Mouse (Mus musculus) kidney, embryonic 15.5 days (tissue): ENCODE data around the gene Gm49373. TPM values are rescaled to one million over a fixed set of nuclear protein-coding genes. Genes with fewer than 3 reads are reported as not detected.

Source experiments
- ATAC-seq: fragments of 200-750 bp; cut with Nextera tagmentation; replicated peaks from 2 replicates; pipeline ENCODE4 v1.8.0; 2017; ENCODE audit warnings: moderate TSS enrichment; ENCODE audit not compliant: low FRiP score
- H3K27ac ChIP-seq: fragments of 300-500 bp; sonication (generic); 2 replicates; pipeline ENCODE4 v1.5.1; 2015; ENCODE audit warnings: mild to moderate bottlenecking, inconsistent platforms
- H3K27me3 ChIP-seq: fragments of 300-500 bp; sonication (generic); 2 replicates; pipeline ENCODE4 v1.6.1; 2015; ENCODE audit warnings: inconsistent platforms
- H3K36me3 ChIP-seq: fragments of 300-500 bp; sonication (generic); 2 replicates; pipeline ENCODE4 v1.6.1; 2015; ENCODE audit warnings: inconsistent platforms
- H3K4me1 ChIP-seq: fragments of 300-500 bp; sonication (generic); 2 replicates; pipeline ENCODE4 v1.6.1; 2015; ENCODE audit warnings: inconsistent platforms
- H3K4me2 ChIP-seq: fragments of 300-500 bp; sonication (generic); 2 replicates; pipeline ENCODE4 v1.6.1; 2015; ENCODE audit warnings: moderate library complexity, mild to moderate bottlenecking, inconsistent platforms
- H3K4me3 ChIP-seq: fragments of 300-500 bp; sonication (generic); replicated peaks from 2 replicates; pipeline ENCODE4 v1.5.1; 2015; ENCODE audit warnings: mild to moderate bottlenecking, inconsistent platforms
- H3K9ac ChIP-seq: fragments of 300-500 bp; sonication (generic); 2 replicates; pipeline ENCODE4 v1.6.1; 2015; ENCODE audit warnings: mild to moderate bottlenecking, inconsistent platforms
- H3K9me3 ChIP-seq: fragments of 300-500 bp; sonication (generic); replicated peaks from 2 replicates; pipeline ENCODE4 v1.6.1; 2016; ENCODE audit warnings: inconsistent platforms
- WGBS: fragments of 180-500 bp; shearing (Covaris S2); methylation state at CpG from one replicate; pipeline ENCODE4 v1.1.7; 2015; ENCODE audit warnings: mixed read lengths; 5-methylcytosine and 5-hydroxymethylcytosine counted together
- polyA plus RNA-seq: library from polyadenylated mRNA; unstranded; fragments of >200 nt; fragmentation: Nextera tagmentation; extraction: Ambion mirVana; gene quantifications from 2 replicates; pipeline ENCODE4 v1.2.1, GENCODE M21; 2015

The Gm49373 gene
- 0.45 and 0.86 TPM in 2 replicates for polyA plus RNA-seq

DNA sequence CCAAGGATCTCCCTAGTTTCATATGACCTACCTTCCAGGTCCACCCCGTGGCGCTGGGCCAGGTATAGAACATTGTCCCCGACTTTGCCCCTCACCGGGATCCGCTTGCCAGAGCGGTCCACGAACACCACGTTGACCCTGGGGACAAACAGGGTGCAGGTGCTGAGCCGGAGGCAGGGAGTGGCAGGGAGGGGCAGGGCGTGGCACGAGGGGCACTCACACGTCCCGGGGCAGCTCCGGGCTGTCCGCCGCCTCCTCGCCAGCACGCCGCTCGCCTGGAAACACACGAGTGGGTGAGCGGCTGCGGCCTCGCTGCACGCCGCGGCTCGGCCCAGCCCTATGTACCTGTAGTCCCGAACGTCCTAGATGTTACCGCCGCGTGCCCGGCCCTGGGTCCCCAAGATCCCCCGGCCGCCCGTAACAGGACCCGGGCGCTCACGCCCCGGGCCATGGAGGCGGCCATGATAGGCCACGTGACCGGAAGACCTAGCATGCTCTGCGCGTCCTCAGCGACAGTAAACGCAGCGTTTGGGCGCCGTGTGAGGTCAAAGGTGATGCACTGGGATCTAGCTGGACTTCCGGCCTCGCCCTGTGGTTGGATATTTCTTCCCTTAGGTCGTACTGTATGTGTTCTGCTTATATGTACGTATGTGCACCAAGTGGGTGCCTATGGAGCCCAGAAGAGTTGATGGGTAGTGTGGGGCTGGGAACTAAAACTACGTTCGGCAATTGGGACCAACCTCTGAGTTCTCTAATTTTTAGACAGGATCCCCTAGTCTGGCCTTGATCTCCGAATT lies at the start of gene Gm49373, which contains the start of gene Fdx1l:
TSS of gene Gm49373 (minus strand) at position 53 of the 797 bp plus-strand sequence.
TSS of gene Fdx1l (minus strand) at position 571 of the 797 bp plus-strand sequence.
- Histone ChIP-seq H3K9me3 (no peaks in the 10 kb centered on the region), H3K4me1 (peaks cover 18% of the 10 kb centered on the region), H3K27me3 (no peaks in the 10 kb centered on the region), H3K27ac (peak within 1 kb of the TSS; percentile 80), H3K4me3 (peak within 1 kb of the TSS; percentile 95), H3K36me3 (peaks cover 69% of the 10 kb centered on the region), H3K4me2 (peak within 1 kb of the TSS; percentile 87), H3K9ac (peak within 1 kb of the TSS; percentile 89)
- ATAC-seq, result peak; percentile 94
- 2% methylated on average over 58 of the region's 58 CpGs for WGBS

DNA sequence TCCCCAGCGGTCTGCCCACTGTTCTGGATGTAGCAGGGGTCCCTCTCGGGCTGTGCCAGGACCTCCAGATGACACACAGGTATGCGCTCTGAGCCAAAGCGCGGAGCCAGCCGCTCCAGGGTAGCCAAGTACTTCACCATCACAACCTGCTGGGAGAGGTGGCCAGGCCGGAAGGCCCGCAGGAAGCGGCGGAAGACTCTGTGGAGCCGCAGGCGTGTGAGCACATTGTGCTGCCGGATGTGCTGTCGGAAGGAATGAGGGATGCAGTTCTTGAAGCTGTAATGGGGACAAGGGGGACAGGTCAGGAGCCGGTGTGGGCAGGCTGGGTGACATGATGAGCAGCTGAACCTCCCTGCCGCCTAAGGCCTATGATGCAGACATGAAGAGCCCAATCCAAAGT lies 48.6 kb upstream of the Gm49373 start:
- WGBS, result 89% methylated on average over 16 of the region's 16 CpGs
- no peak for ATAC-seq

DNA sequence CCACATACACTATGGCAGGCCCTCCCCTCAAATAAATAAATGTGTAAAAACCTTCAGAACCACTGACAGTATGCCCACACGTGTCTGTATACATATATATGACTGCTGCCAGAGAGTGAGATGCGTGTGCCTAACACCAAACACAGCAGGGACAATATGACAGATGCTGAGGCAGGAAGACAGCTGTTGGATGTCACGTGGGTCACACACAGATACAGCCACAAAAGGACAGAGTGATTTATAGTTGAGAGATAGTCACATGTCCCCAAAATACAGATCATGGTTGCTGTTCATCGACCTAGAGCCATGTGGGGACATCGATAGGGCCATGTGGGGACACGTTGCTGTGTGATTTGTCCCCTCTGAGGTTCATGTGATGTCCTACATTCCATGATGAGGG lies 44.2 kb upstream of the Gm49373 start:
- peaks cover 15% of the 10 kb centered on the region for H3K36me3 ChIP-seq
- no peak for ATAC-seq
- 68% methylated on average over 6 of the region's 6 CpGs for WGBS
- no peak overlapping the region for H3K9ac ChIP-seq
- H3K4me2 ChIP-seq, result no peak overlapping the region
- H3K27ac ChIP-seq, result no peak overlapping the region
- H3K9me3 ChIP-seq, result no peaks in the 10 kb centered on the region
- no peaks in the 10 kb centered on the region for H3K27me3 ChIP-seq
- H3K4me1 ChIP-seq, result no peaks in the 10 kb centered on the region
- no peak overlapping the region for H3K4me3 ChIP-seq

More for the DNA sequence above, 48.6 kb upstream of the Gm49373 start:
- Histone ChIP-seq H3K9ac (no peak overlapping the region), H3K9me3 (no peaks in the 10 kb centered on the region), H3K4me3 (no peak overlapping the region), H3K27me3 (no peaks in the 10 kb centered on the region), H3K36me3 (peaks cover 40% of the 10 kb centered on the region), H3K27ac (no peak overlapping the region), H3K4me2 (no peak overlapping the region), H3K4me1 (no peaks in the 10 kb centered on the region)

DNA sequence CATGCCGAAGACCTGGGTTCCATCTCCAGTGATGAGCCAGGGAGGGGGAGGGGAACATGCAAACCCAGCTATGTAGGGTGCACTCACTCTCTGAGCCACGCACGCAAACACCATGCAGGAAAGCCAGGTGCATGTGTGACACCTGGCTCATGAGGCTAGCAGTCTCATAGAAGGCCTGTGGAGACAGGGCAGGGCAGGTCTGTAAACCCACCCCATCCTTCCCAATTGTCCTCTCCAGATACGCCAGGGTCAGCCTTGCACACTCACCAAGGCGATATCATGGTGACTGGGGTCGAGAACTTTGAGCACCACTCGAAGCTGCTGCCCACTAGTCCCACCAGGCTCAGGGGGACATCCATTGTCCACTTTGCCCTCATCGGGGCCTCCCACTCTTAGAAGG lies 42.2 kb upstream of the Gm49373 start:
- no peak overlapping the region for H3K4me2 ChIP-seq
- WGBS, result 87% methylated on average over 8 of the region's 8 CpGs

DNA sequence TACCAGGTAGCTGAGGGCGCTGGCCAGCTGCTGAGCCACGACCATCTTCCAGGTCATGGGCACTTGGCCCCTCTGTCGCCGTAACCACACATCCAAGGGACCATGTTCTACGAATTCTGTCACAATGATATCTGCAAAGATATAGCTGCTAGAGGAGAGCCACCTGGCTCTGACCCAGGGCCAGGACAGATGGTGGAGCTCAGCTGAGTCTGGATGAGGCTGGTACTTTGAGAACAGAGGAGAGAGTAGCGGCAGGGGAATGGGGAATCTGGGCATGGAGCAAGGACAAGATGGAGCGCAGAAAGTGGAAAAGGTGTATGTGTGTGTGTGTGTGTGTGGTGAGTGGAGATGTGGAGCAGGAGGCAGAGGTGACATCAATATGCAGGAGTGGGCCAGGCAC lies 41.3 kb upstream of the Gm49373 start:
- Histone ChIP-seq H3K27me3 (no peaks in the 10 kb centered on the region), H3K4me2 (no peak overlapping the region), H3K9me3 (no peaks in the 10 kb centered on the region), H3K4me3 (no peak overlapping the region), H3K36me3 (no peaks in the 10 kb centered on the region), H3K9ac (no peak overlapping the region), H3K4me1 (no peaks in the 10 kb centered on the region), H3K27ac (no peak overlapping the region)
- 83% methylated on average over 7 of the region's 7 CpGs for WGBS
- ATAC-seq, result no peak

More for the DNA sequence above, 42.2 kb upstream of the Gm49373 start:
- Histone ChIP-seq H3K4me3 (no peak overlapping the region), H3K27me3 (no peaks in the 10 kb centered on the region), H3K4me1 (no peaks in the 10 kb centered on the region), H3K36me3 (peaks cover 3% of the 10 kb centered on the region; the same call in 1 of the 2 replicates), H3K9ac (no peak overlapping the region), H3K27ac (no peak overlapping the region), H3K9me3 (no peaks in the 10 kb centered on the region)
- no peak for ATAC-seq

DNA sequence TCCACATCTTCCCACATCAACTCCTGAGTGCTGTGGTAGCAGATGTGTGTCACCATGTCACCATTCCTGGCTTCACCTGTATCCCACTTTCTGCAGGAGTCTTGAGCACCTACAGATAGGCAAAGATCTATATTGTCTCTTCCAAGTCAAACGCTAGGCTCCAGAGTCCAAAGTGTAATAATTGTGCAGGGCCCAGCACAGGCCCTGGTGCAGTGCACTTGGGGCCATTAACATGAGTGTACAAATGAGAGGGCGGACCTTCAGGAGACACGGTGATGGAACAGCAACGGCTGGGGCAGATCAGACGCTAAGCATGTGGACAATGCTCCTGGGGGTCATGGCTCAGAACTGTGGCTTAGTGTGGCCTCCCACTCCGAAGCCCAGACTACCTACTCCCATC lies 40.9 kb upstream of the Gm49373 start:
- Histone ChIP-seq H3K4me2 (no peak overlapping the region), H3K36me3 (0 out of 2 replicates have a peak, but pooled peaks cover 3% of the 10 kb centered on the region), H3K4me1 (no peaks in the 10 kb centered on the region), H3K27me3 (no peaks in the 10 kb centered on the region), H3K9ac (no peak overlapping the region), H3K27ac (no peak overlapping the region), H3K9me3 (no peaks in the 10 kb centered on the region), H3K4me3 (no peak overlapping the region)
- no peak for ATAC-seq
- 77% methylated on average over 6 of the region's 6 CpGs for WGBS

DNA sequence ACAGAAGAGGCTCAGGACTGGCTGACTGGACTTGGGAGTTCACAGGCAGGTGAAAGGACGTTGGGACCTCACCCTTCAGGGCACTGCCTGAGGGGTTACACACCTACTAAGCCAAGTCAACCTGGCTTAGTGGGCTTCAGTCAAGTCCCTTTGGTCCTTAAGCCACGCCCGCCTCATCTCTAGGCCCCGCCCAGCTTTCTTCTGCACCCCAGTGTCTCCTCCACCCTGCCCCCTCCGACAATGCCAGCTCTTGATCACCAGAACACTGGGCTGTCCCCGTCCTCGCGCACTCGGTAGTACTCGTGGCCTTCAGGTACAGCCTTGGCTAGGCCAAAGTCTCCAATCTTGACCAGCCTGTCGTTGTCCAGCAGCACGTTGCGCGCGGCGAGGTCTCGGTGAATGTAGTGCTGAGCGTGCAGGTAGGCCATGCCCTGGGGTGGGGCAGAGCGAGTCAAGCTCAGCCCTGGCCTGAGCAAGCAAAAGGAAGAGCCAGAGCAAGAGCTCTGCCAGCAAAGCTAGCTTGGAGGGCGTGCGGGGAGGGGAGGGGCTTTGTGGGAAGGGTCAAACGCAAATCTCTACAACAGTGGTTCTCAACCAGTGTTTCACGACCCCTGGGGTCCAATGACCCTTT lies 34.8 kb upstream of the Gm49373 start:
- H3K27ac ChIP-seq, result no peak overlapping the region
- no peak overlapping the region for H3K9ac ChIP-seq
- 52% methylated on average over 23 of the region's 23 CpGs for WGBS
- H3K4me1 ChIP-seq, result 0 out of 2 replicates have a peak, but pooled peaks cover 7% of the 10 kb centered on the region
- H3K9me3 ChIP-seq, result no peaks in the 10 kb centered on the region
- no peak for ATAC-seq
- no peak overlapping the region for H3K4me3 ChIP-seq
- no peaks in the 10 kb centered on the region for H3K27me3 ChIP-seq
- 0 out of 2 replicates have a peak, but pooled peaks cover 7% of the 10 kb centered on the region for H3K36me3 ChIP-seq
- no peak overlapping the region for H3K4me2 ChIP-seq

DNA sequence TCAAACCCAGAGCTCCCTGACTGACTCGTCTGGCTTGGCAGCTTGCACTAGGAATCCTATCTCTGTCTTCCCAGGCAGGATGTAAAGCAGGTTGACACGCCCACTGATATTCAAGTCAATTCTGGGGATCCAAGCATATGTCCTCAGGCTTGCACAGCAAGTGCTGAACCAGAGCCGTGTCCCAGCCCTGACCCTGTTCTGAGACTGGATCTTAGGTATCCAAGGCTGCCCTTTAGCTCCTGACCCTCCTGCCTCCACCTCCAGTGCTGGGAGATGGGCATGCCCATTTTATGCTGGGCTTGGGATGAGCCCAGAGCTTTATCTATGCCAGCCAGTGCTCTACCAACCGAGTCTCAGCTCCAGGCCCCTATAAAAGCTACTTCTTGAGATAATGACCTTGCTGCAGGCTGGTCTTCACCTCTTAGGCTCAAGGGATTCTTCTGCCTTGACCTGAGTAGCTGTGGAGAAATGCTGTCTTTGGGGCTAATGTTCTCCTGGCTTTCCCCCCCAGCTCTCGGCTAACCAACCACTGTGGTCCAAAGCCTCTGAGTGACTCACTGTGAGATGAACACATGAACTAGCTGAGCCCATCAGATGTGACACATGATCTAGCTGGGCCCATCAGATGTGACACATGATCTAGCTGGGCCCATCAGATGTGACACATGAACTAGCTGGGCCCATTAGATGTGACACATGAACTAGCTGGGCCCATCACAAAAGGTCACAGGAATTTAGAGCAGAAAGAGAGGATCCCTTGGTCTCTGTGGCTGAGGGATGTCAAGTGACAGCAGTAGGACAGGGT lies 33.1 kb upstream of the Gm49373 start:
- 0 out of 2 replicates have a peak, but pooled peaks cover 7% of the 10 kb centered on the region for H3K4me1 ChIP-seq
- no peaks in the 10 kb centered on the region for H3K9me3 ChIP-seq
- 0 out of 2 replicates have a peak, but pooled peaks cover 11% of the 10 kb centered on the region for H3K36me3 ChIP-seq
- no peak overlapping the region for H3K9ac ChIP-seq
- no peaks in the 10 kb centered on the region for H3K27me3 ChIP-seq
- ATAC-seq, result no peak
- no peak overlapping the region for H3K4me2 ChIP-seq
- 71% methylated on average over 5 of the region's 5 CpGs for WGBS
- no peak overlapping the region for H3K27ac ChIP-seq
- no peak overlapping the region for H3K4me3 ChIP-seq

DNA sequence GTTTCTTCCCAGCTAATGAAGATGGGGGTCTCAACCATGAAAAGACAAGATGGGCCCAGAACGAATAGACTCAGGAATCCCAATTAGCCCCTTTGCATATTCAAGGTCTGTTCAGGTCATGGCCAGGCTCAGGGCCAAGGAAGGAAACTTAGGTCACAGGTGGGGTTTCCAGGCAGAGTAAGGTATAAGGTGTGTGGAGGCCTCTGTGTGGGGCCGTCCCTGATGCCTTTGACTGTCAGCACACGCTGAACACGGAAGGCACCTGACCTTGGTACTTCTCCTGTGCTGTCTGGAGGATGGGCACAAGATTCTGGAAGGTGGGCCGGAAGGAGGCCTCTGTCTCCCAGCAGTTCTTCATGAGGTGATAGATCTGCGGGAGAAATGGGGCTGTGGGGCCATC lies 31.9 kb upstream of the Gm49373 start:
- Histone ChIP-seq H3K27ac (no peak overlapping the region), H3K36me3 (0 out of 2 replicates have a peak, but pooled peaks cover 11% of the 10 kb centered on the region), H3K4me2 (no peak overlapping the region), H3K9ac (no peak overlapping the region), H3K4me1 (0 out of 2 replicates have a peak, but pooled peaks cover 7% of the 10 kb centered on the region), H3K27me3 (no peaks in the 10 kb centered on the region), H3K9me3 (no peaks in the 10 kb centered on the region), H3K4me3 (no peak overlapping the region)
- 83% methylated on average over 6 of the region's 6 CpGs for WGBS
- no peak for ATAC-seq

DNA sequence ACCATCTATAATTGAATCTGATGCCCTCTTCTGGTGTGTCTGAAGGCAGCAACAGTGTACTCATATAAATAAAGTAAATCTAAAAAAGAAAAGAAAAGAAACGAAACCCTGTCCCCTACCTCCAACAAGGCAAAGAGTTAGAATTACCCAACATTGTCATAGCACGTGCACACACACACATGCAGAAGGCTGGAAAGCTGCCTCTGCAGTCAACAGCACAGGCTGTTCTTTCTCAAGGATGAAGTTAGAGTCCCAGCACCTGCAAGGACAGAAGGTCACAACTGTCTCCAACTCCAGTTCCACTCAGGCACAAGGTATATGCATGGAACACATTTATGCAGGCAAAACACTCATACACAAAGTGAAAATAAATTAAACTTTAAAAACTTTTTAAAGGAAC lies 29.2 kb upstream of the Gm49373 start:
- H3K4me3 ChIP-seq, result no peak overlapping the region
- H3K9me3 ChIP-seq, result no peaks in the 10 kb centered on the region
- no peaks in the 10 kb centered on the region for H3K27me3 ChIP-seq
- no peak overlapping the region for H3K4me2 ChIP-seq
- no peak for ATAC-seq
- no peak overlapping the region for H3K27ac ChIP-seq
- 90% methylated on average over 2 of the region's 2 CpGs for WGBS
- H3K36me3 ChIP-seq, result 0 out of 2 replicates have a peak, but pooled peaks cover 8% of the 10 kb centered on the region
- H3K4me1 ChIP-seq, result 0 out of 2 replicates have a peak, but pooled peaks cover 5% of the 10 kb centered on the region
- no peak overlapping the region for H3K9ac ChIP-seq

DNA sequence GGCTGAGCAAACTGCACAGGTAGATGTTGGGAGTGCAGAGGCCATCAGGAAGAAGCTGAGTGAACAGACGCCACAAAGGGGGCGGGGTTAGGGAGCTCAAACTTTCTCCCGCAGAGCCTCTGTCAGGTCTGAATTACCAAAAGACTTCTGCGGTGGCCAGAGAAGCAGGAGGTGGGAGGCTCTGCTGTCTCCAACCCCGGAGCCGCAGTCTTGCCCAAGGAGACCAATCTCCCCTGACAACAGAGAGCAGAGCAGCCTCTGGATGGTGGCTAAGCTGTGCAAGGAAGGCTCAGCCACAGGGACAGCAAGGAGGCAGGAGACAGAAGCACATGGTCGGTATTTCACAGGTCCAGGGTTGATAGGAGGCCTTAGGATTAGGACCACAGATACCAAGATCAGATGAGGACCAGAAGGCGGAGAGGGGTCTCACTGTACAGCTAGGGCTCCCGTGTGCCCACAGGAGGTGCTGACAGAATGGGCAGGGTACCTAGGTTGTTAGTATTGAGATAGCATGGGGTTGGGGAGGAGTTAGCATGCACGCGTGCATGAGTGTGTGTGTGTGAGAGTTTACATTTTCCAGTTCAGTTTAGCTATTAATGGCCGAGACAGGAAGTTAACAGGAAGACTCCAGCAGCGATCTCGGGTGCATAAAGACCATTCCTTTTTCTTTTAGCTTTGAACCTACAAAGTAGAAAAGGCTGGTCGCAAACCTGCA lies 27.7 kb upstream of the Gm49373 start:
- Histone ChIP-seq H3K36me3 (0 out of 2 replicates have a peak, but pooled peaks cover 8% of the 10 kb centered on the region), H3K4me3 (no peak overlapping the region), H3K4me2 (0 out of 2 replicates have a peak overlapping the region, but pooled peaks have one; percentile 10), H3K9me3 (no peaks in the 10 kb centered on the region), H3K27ac (no peak overlapping the region), H3K27me3 (no peaks in the 10 kb centered on the region), H3K4me1 (0 out of 2 replicates have a peak, but pooled peaks cover 5% of the 10 kb centered on the region), H3K9ac (no peak overlapping the region)
- WGBS, result 51% methylated on average over 15 of the region's 15 CpGs
- ATAC-seq, result no peak
